8 mouse cellular contexts compared by ENCODE assay signal in genomic region chr14:26579346-26580343, GRCm38 (mm10). TPM values are rescaled to one million over a fixed set of nuclear protein-coding genes. Genes with fewer than 3 reads are reported as not detected.
DNase-seq lines count a peak whose midpoint lies in the region; ATAC-seq lines count a peak whose summit lies in the region.

No protein-coding gene starts in this region.

- peak overlapping the region; percentile 99 for H3K9ac ChIP-seq in intestine, embryonic 14.5 days (ENCODE audit: low read length)

- peak; percentile 94 for ATAC-seq in intestine, embryonic 14.5 days (replicated peaks; ENCODE audit: low FRiP score, low TSS enrichment, low read depth)

- H3K27ac ChIP-seq in intestine, embryonic 14.5 days (ENCODE audit: low read depth), result peak overlapping the region; percentile 99

- H3K4me2 ChIP-seq in intestine, embryonic 14.5 days (ENCODE audit: low read length), result peak overlapping the region; percentile 82

- DNase-seq in adipocyte (ENCODE audit: low spot score), result peak; percentile 76
- DNase-seq in embryo, embryonic 10 days (ENCODE audit: low spot score), result peak; percentile 94
- peak; percentile 93 for DNase-seq in gastrocnemius, postnatal 14 days
- peak; percentile 86 for DNase-seq in intestine, embryonic 14.5 days (ENCODE audit: low spot score)
- DNase-seq in left cerebral cortex, postnatal 14 days (ENCODE audit: low spot score in 2 of 2), result peak; percentile 81 to 87
- peak; percentile 91 for DNase-seq in mesoderm, embryonic 11.5 days (ENCODE audit: low read depth, low spot score)
- peak; percentile 75 to 85 for DNase-seq in right cerebral cortex, postnatal 36 days (ENCODE audit: low spot score in 2 of 2)
- DNase-seq in yolk sac, embryonic 10.5 days (ENCODE audit: low spot score), result peak; percentile 90

- H3K4me3 ChIP-seq in intestine, embryonic 14.5 days (ENCODE audit: low read depth, low read length), result peak overlapping the region; percentile 95

- H3K36me3 ChIP-seq in intestine, embryonic 14.5 days (ENCODE audit: control insufficient read depth, insufficient read depth, low read length), result no peaks in the 10 kb centered on the region

- no peaks in the 10 kb centered on the region for H3K9me3 ChIP-seq in intestine, embryonic 14.5 days (ENCODE audit: control insufficient read depth, low read length)

- intact Hi-C loops in gastrocnemius, postnatal 14 days (cut with DNase I; ENCODE audit: low total_unique reads), result no loop called here
- intact Hi-C loops in left cerebral cortex, postnatal 14 days (cut with DNase I), result loop anchor here (2.0 to 5.0 kb wide), 2 partner anchors 47 to 91 kb away; partner anchors contain the start of gene Slmap

- under 1% methylated on average over 79 of the region's 79 CpGs for WGBS in intestine, embryonic 14.5 days

- H3K4me1 ChIP-seq in intestine, embryonic 14.5 days (replicated peaks; ENCODE audit: control insufficient read depth, insufficient read depth, low read length), result peaks cover 11% of the 10 kb centered on the region; the same call in 1 of the 2 replicates

- H3K27me3 ChIP-seq in intestine, embryonic 14.5 days (replicated peaks; ENCODE audit: control insufficient read depth, insufficient read depth, low read length), result no peaks in the 10 kb centered on the region

RNA-seq across cellular contexts. Expression of gene Dennd6a, which starts 6.0 kb away (rescaled TPM):
- total RNA-seq in gastrocnemius, postnatal 14 days (2021), result 10 to 100 TPM; 11.0 to 11.9 TPM
- 34.4 and 35.3 TPM in 2 replicates for polyA plus RNA-seq in intestine, embryonic 14.5 days (2014; fragmentation: Nextera tagmentation; extraction: Ambion mirVana)
- 10 to 100 TPM; 24.1 to 29.5 TPM for total RNA-seq in left cerebral cortex, postnatal 14 days (2021)

RNA-seq across cellular contexts. Expression of gene Slmap, which starts 44.9 kb away (rescaled TPM):
- 100 to 1,000 TPM in 1 of 2 experiments, 10 to 100 TPM in 1; 92.1 to 106 TPM for total RNA-seq in gastrocnemius, postnatal 14 days (2021)
- polyA plus RNA-seq in intestine, embryonic 14.5 days (2014; fragmentation: Nextera tagmentation; extraction: Ambion mirVana), result 46.3 and 54.4 TPM in 2 replicates
- 100 to 1,000 TPM in 1 of 2 experiments, 10 to 100 TPM in 1; 96.4 to 106 TPM for total RNA-seq in left cerebral cortex, postnatal 14 days (2021)

RNA-seq across cellular contexts. Expression of gene Arf4, which starts 58.2 kb away (rescaled TPM):
- 10 to 100 TPM; 53.4 to 71.0 TPM for total RNA-seq in gastrocnemius, postnatal 14 days (2021)
- 579 and 583 TPM in 2 replicates for polyA plus RNA-seq in intestine, embryonic 14.5 days (2014; fragmentation: Nextera tagmentation; extraction: Ambion mirVana)
- total RNA-seq in left cerebral cortex, postnatal 14 days (2021), result 100 to 1,000 TPM; 131 to 139 TPM

Comparison
In these comparisons a context has a peak if more than half of its experiments do, and no peak if none do; other contexts are left out.
1. Peak in every context shown above with its lines: DNase-seq, ATAC-seq, H3K4me3 ChIP-seq and H3K27ac ChIP-seq.